Mouse (Mus musculus) large intestine, adult 2 months (tissue): ENCODE measurements at regions not wholly inside any gene's neighbourhood (a gene's known extent, or its start where the extent isn't known, plus 50 kb on each side); places are given as distances from the start of the nearest gene placed in this dataset.
"Not testable (repeated sequence)": the region's sequence is repeated elsewhere in the genome, so short reads cannot be mapped to it uniquely, and the experiment has no call there.

Source experiments
- DNase-seq: peaks from one replicate; pipeline ENCODE4 v3.0.0-alpha.2; 2012; ENCODE audit warnings: low read depth, low spot score
- WGBS: fragments of 180-500 bp; shearing (Covaris S2); methylation state at CpG from one replicate; pipeline ENCODE4 v1.1.7; 2018; 5-methylcytosine and 5-hydroxymethylcytosine counted together

GRCm38 (mm10) chr7:52170176-52170921, 154.8 kb upstream of the 1700015G11Rik start:
- peak; percentile 18 for DNase-seq
- 39% methylated on average over 4 of the region's 4 CpGs for WGBS

- WGBS: 59% methylated on average over 4 of the region's 4 CpGs
- not testable (repeated sequence) for DNase-seq
These were observed 148.5 kb upstream of the 1700015G11Rik start for GRCm38 (mm10) chr7:52164021-52164420.

DNA sequence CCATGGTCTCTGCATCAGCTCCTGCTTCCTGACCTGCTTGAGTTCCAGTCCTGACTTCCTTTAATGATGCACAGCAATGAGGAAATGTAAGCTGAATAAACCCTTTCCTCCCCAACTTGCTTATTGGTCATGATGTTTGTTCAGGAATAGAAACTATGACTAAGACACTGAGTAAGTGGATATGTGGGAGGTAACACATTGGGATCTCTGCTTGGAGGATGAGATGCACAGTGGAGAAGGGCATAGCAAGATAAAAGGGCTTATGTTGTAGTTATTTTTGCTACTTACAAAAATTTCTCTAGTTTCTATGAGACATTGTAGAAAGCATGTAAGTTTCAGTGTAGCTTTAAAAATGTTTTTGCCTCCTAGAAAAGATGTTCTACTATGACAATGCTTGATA, 143.9 kb upstream of the 1700015G11Rik start:
- DNase-seq: no peak

GRCm38 (mm10) chr7:52157753-52158152, 142.2 kb upstream of the 1700015G11Rik start:
- no peak for DNase-seq

- DNase-seq: no peak
These were observed 104.7 kb upstream of the 1700015G11Rik start for GRCm38 (mm10) chr7:52120189-52120588.
